Mouse (Mus musculus) embryonic facial prominence, embryonic 10.5 days (tissue): ENCODE results near the gene Stradb. TPM values are rescaled to one million over a fixed set of nuclear protein-coding genes. Genes with fewer than 3 reads are reported as not detected.

ENCODE experiments used
- DNase-seq: peaks from one replicate; pipeline ENCODE4 v3.0.0-alpha.2; 2017; ENCODE audit warnings: low spot score
- H3K27ac ChIP-seq: fragments of 300-500 bp; sonication (generic); replicated peaks from 2 replicates; pipeline ENCODE4 v1.5.1; 2016; ENCODE audit warnings: mild to moderate bottlenecking
- H3K27me3 ChIP-seq: fragments of 300-500 bp; sonication (generic); replicated peaks from 2 replicates; pipeline ENCODE4 v1.6.1; 2016; ENCODE audit warnings: low read depth, mild to moderate bottlenecking; ENCODE audit not compliant: poor library complexity, severe bottlenecking
- H3K36me3 ChIP-seq: fragments of 300-500 bp; sonication (generic); replicated peaks from 2 replicates; pipeline ENCODE4 v1.6.1; 2016; ENCODE audit warnings: mild to moderate bottlenecking, moderate library complexity
- H3K4me1 ChIP-seq: fragments of 300-500 bp; sonication (generic); 2 replicates; pipeline ENCODE4 v1.6.1; 2016
- H3K4me3 ChIP-seq: fragments of 300-500 bp; sonication (generic); 2 replicates; pipeline ENCODE4 v1.5.1; 2016; ENCODE audit warnings: mild to moderate bottlenecking, moderate library complexity
- H3K9me3 ChIP-seq: fragments of 300-500 bp; sonication (generic); 2 replicates; pipeline ENCODE4 v1.6.1; 2016; ENCODE audit warnings: mild to moderate bottlenecking
- WGBS: fragments of 180-500 bp; shearing (Covaris S2); methylation state at CpG from one replicate; pipeline ENCODE4 v1.1.7; 2016; 5-methylcytosine and 5-hydroxymethylcytosine counted together
- polyA plus RNA-seq: library from polyadenylated mRNA; unstranded; fragments of >200 nt; fragmentation: Nextera tagmentation; extraction: Ambion mirVana; gene quantifications from 2 replicates; pipeline ENCODE4 v1.2.1, GENCODE M21; 2016

The Stradb gene
- polyA plus RNA-seq: 27.2 and 27.7 TPM in 2 replicates

GRCm38 (mm10) chr1:58973366-58974221, at the start of gene Stradb, which contains the start of gene Trak2:
Gene Stradb (plus strand): TSS chr1:58973522.
Gene Trak2 (minus strand): TSS chr1:58973430.
- Histone ChIP-seq H3K4me1 (peaks cover 44% of the 10 kb centered on the region), H3K4me3 (peak within 1 kb of the TSS; percentile 83), H3K27ac (peak within 1 kb of the TSS; percentile 90), H3K9me3 (no peaks in the 10 kb centered on the region), H3K36me3 (no peaks in the 10 kb centered on the region), H3K27me3 (no peaks in the 10 kb centered on the region)
- peak; percentile 94 for DNase-seq
- WGBS: under 1% methylated on average over 69 of the region's 69 CpGs

DNA sequence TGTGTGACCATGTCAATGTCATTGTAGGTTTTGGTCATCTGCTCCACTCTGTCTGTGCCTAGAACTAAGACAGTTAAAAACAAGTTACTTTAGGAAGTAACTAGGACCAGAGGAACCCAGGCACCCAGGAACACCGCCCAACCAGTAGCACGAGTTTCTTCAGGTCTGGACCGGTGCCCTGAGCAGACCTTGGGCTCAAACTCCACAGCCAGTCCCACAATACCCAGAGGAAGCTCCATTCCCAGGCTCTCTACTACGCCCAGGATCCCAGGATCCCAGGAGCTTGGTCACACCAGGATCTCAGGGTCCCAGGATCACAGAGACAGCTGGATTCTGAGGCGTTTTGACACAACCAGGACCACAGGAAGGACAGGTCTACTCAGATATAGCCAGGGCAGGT, 46.7 kb upstream of the Stradb start:
- DNase-seq: no peak
- H3K27me3 ChIP-seq: no peaks in the 10 kb centered on the region
- H3K4me1 ChIP-seq: no peaks in the 10 kb centered on the region
- H3K36me3 ChIP-seq: peaks cover 30% of the 10 kb centered on the region
- no peak overlapping the region for H3K4me3 ChIP-seq
- H3K27ac ChIP-seq: no peak overlapping the region
- 92% methylated on average over 5 of the region's 5 CpGs for WGBS
- H3K9me3 ChIP-seq: peaks cover 6% of the 10 kb centered on the region; the same call in 1 of the 2 replicates

GRCm38 (mm10) chr1:58936746-58937605, 36.3 kb upstream of the Stradb start:
- Histone ChIP-seq H3K9me3 (peaks cover 2% of the 10 kb centered on the region; the same call in 1 of the 2 replicates), H3K27me3 (no peaks in the 10 kb centered on the region), H3K27ac (no peak overlapping the region), H3K36me3 (peaks cover 32% of the 10 kb centered on the region), H3K4me1 (no peaks in the 10 kb centered on the region), H3K4me3 (no peak overlapping the region)
- 94% methylated on average over 10 of the region's 10 CpGs for WGBS
- no peak for DNase-seq

DNA sequence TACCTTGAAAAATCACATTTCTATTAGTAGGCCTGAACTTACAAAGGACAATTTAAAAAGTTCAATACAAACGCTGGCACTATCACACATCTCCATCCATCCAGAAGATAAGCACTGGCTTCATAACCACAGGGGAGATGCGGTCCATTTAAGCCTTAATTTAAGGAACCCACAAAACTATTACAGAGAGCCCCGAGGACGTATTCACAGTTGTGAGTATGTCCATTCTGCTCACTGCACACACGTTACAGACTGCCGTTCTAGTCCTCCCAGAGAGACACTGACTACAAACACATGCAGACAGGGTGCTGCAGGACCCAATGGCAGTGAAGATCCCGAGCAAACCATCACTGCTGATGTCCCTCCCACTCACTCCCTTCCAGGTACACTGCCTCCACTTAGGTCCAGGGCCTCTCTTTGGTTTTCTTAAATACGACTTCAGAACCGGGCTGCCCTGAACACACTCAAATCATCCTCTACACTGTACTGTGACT, 35.7 kb upstream of the Stradb start:
- no peaks in the 10 kb centered on the region for H3K4me1 ChIP-seq
- no peak overlapping the region for H3K27ac ChIP-seq
- no peak overlapping the region for H3K4me3 ChIP-seq
- WGBS: 94% methylated on average over 9 of the region's 9 CpGs
- peaks cover 32% of the 10 kb centered on the region for H3K36me3 ChIP-seq
- H3K9me3 ChIP-seq: peaks cover 2% of the 10 kb centered on the region; the same call in 1 of the 2 replicates
- DNase-seq: no peak
- no peaks in the 10 kb centered on the region for H3K27me3 ChIP-seq

DNA sequence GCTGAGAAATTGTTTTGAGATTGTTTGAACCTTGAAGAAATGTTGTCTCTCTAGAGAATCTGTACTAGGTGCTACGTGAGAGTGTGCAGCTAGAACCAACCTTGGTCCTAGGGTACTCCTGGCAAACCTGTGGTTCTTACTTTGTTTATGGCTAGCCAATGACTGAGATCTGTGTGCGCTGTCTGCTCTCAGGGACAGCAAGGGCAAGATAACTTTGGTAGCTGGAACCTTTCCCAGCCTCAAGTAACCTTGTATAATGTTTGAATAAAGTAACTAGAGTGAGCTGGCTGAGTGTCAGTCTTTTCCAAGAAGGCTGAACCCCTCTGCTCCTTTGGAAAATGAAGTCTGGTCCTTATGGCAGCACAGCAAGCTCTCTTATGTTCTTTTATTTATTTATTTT, 27.8 kb upstream of the Stradb start:
- H3K9me3 ChIP-seq: no peaks in the 10 kb centered on the region
- peaks cover 30% of the 10 kb centered on the region for H3K36me3 ChIP-seq
- WGBS: 95% methylated on average over 2 of the region's 2 CpGs
- no peaks in the 10 kb centered on the region for H3K27me3 ChIP-seq
- H3K27ac ChIP-seq: no peak overlapping the region
- H3K4me1 ChIP-seq: peaks cover 4% of the 10 kb centered on the region
- DNase-seq: no peak
- H3K4me3 ChIP-seq: no peak overlapping the region

- Histone ChIP-seq H3K36me3 (peaks cover 28% of the 10 kb centered on the region), H3K4me1 (peaks cover 10% of the 10 kb centered on the region), H3K4me3 (no peak overlapping the region), H3K27me3 (no peaks in the 10 kb centered on the region), H3K9me3 (no peaks in the 10 kb centered on the region), H3K27ac (no peak overlapping the region)
- DNase-seq: no peak
- WGBS: 91% methylated on average over 7 of the region's 7 CpGs
These were observed 27.2 kb upstream of the Stradb start for GRCm38 (mm10) chr1:58945960-58946670.

DNA sequence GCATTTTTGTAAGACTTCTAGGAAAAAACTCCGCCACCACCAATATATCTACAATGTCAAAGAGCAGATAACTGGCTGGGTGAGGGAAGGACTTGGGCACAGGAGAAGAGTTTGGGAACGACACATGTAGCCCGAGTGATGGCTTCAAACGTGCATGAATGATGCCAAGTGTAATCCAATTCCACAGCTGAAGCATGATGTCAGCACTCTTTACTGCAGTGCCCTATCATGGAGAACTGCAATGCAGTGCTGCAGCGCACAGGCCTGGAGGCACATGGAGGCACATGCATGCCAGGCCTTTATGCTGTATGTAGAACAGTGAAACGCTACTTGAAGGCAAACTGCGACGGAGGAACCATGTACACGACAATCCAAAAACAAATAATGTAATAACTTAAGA, 26.6 kb upstream of the Stradb start:
- peaks cover 28% of the 10 kb centered on the region for H3K36me3 ChIP-seq
- no peak overlapping the region for H3K27ac ChIP-seq
- no peaks in the 10 kb centered on the region for H3K9me3 ChIP-seq
- H3K4me1 ChIP-seq: peaks cover 16% of the 10 kb centered on the region
- H3K27me3 ChIP-seq: no peaks in the 10 kb centered on the region
- DNase-seq: no peak
- H3K4me3 ChIP-seq: no peak overlapping the region
- 95% methylated on average over 9 of the region's 9 CpGs for WGBS

DNA sequence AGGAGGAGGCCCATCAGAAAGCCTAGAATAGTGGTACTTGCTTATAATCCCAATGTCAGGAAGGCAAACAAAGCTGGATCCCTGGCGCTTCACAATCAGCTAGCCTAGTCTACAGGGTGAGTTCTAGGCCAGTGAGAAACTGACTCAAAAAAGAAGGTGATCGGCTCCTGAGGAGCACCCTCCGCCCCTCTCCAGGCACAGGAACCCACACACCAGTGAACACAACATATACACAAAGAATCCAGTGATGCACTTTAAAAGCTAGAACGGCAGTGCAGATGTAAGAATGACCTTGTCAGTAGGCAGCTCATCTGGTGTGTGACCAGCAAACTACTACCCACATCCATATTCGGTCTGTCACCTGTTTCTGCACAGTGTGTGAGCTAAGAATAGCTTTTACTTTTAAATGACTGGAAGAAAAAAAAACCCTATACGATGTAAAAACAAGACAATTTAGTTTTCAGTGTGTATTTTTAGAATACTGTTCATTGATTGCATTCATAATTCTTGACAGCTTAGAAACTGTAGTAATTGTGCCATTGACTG, 23.7 kb upstream of the Stradb start:
- Histone ChIP-seq H3K27me3 (no peaks in the 10 kb centered on the region), H3K27ac (no peak overlapping the region), H3K9me3 (no peaks in the 10 kb centered on the region), H3K36me3 (peaks cover 22% of the 10 kb centered on the region), H3K4me3 (no peak overlapping the region), H3K4me1 (peaks cover 40% of the 10 kb centered on the region)
- 88% methylated on average over 6 of the region's 6 CpGs for WGBS
- DNase-seq: no peak

DNA sequence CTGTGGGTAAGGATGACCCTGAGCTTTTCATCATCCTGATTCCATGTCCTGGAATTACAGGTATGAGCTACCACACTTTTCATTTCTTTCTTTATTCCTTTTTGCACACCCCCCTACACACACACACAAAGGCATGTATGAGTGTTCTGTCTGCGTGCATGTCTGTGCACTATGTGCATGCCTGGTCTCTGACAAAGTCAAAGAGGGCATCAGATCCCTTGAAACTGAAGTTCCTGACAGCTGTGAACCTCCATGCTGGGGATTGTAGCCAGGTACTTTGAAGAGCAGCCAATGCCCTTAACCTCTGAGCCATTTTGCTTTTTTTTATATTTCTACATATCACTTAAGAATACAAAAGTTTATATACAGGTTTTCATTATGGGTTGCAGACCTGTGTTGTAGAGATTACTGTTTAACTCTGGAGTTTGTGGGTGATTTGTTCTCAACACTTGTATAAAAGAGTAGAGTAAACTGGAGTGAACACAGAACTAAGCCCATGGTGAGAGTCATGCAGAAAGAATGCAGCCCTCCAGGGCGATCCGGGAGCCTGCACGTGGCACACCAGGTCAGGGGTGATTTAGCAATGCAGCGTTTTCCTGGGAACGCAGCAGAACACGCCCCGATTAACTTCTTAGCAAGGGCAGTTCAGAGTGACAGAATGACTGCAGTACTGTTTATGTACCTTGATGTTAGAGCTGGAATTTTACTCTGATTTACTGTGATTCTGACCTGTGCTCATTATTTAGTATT, 22.2 kb upstream of the Stradb start:
- peak; percentile 78 for DNase-seq
- Histone ChIP-seq H3K4me1 (peaks cover 45% of the 10 kb centered on the region), H3K4me3 (no peak overlapping the region), H3K36me3 (peaks cover 8% of the 10 kb centered on the region), H3K9me3 (no peaks in the 10 kb centered on the region), H3K27ac (peak overlapping the region; percentile 48), H3K27me3 (no peaks in the 10 kb centered on the region)
- 21% methylated on average over 8 of the region's 8 CpGs for WGBS

- H3K4me1 ChIP-seq: peaks cover 49% of the 10 kb centered on the region
- H3K27me3 ChIP-seq: no peaks in the 10 kb centered on the region
- H3K36me3 ChIP-seq: 0 out of 2 replicates have a peak, but pooled peaks cover under 1% of the 10 kb centered on the region
- H3K9me3 ChIP-seq: no peaks in the 10 kb centered on the region
- no peak for DNase-seq
- WGBS: 28% methylated on average over 4 of the region's 4 CpGs
- no peak overlapping the region for H3K4me3 ChIP-seq
- peak overlapping the region; percentile 75 for H3K27ac ChIP-seq
These were observed 21.5 kb upstream of the Stradb start for GRCm38 (mm10) chr1:58951841-58952240.

DNA sequence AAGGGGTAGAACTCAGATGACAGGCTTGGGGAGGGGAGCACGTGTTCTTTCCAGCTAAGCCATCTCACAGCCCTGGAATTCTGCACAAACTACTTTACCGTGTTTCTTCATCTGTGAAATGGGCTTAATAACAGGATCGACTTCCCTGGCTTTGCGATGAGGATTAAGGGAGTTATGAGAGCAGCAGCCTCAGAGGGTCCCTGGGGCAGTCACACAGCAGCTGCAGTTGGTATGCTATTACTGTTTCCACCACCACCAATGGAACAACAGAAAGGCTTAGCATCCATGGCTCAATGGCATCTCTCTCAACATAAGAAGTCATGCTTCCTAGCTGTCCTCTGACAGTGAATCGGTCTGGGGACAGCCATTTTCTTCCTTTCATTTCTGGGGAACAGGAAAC, 20.8 kb upstream of the Stradb start:
- no peaks in the 10 kb centered on the region for H3K9me3 ChIP-seq
- no peaks in the 10 kb centered on the region for H3K36me3 ChIP-seq
- peaks cover 56% of the 10 kb centered on the region for H3K4me1 ChIP-seq
- no peak for DNase-seq
- no peak overlapping the region for H3K4me3 ChIP-seq
- WGBS: 68% methylated on average over 5 of the region's 5 CpGs
- peak overlapping the region; percentile 40 for H3K27ac ChIP-seq
- H3K27me3 ChIP-seq: no peaks in the 10 kb centered on the region
